Mouse (Mus musculus): ENCODE results near the gene Gchfr.

GRCm38 (mm10) chr2:119174866-119175265, 7.3 kb downstream of the Gchfr start:
- TF ChIP-seq CTCF (IDR thresholded peaks at IDR 0.05; ENCODE audit: insufficient read depth, low read length) (no peak), POLR2A (IDR thresholded peaks at IDR 0.05; ENCODE audit: borderline replicate concordance, extremely low read depth, low read depth, low read length) (no peak)
